Mouse (Mus musculus) adrenal gland, postnatal 14 days (tissue): ENCODE measurements around the gene Nkx1-2. TPM values are rescaled to one million over a fixed set of nuclear protein-coding genes. Genes with fewer than 3 reads are reported as not detected.

Source experiments
- DNase-seq: peaks from one replicate; pipeline ENCODE4 v3.0.0; 2021; ENCODE audit warnings: mixed read lengths
- total RNA-seq: library from RNA; stranded (reverse); gene quantifications from 2 replicates; pipeline ENCODE4 v1.2.3, GENCODE M21; 2021

Nkx1-2 gene
- total RNA-seq, 1 experiment from 2014 or later, result not detected

- no peak for DNase-seq
These were observed 40.2 kb downstream of the Nkx1-2 start for GRCm38 (mm10) chr7:132559138-132559766.

- DNase-seq, result no peak
These were observed 41.2 kb downstream of the Nkx1-2 start for GRCm38 (mm10) chr7:132558141-132558736.

GRCm38 (mm10) chr7:132556575-132556974 is 42.9 kb downstream of the Nkx1-2 start:
- DNase-seq, result no peak

- DNase-seq, result no peak
These were observed 43.5 kb downstream of the Nkx1-2 start for GRCm38 (mm10) chr7:132555911-132556310.

- no peak for DNase-seq
These were observed 45.3 kb downstream of the Nkx1-2 start for GRCm38 (mm10) chr7:132554091-132554490.

GRCm38 (mm10) chr7:132551351-132552126 is 47.9 kb downstream of the Nkx1-2 start:
- DNase-seq, result peak; percentile 98

GRCm38 (mm10) chr7:132547126-132547525 is 52.3 kb downstream of the Nkx1-2 start:
- DNase-seq, result no peak

Other genes with a start within 250 kb of the Nkx1-2 start
- gene Oat, start 23.2 kb downstream of the Nkx1-2 start, total RNA-seq, result 88.1 and 96.2 TPM in 2 replicates
- 18.1 and 18.6 TPM in 2 replicates for gene Lhpp, start 11.0 kb upstream of the Nkx1-2 start, total RNA-seq
- gene Fam53b, start 214.2 kb upstream of the Nkx1-2 start, total RNA-seq, result 64.8 and 65.8 TPM in 2 replicates